Mouse (Mus musculus) heart, adult 18-20 months (tissue): Measurements from ENCODE around the gene Arih2. TPM values are rescaled to one million over a fixed set of nuclear protein-coding genes. Genes with fewer than 3 reads are reported as not detected.
"Not testable (repeated sequence)": the region's sequence is repeated elsewhere in the genome, so short reads cannot be mapped to it uniquely, and the experiment has no call there.

Experiments used
- DNase-seq, 2 experiments: peaks; one replicate each; pipeline ENCODE4 v3.0.0; 2021 to 2022; ENCODE audit warnings: mixed read lengths in 1 of 2
- total RNA-seq, 2 experiments: library from RNA; stranded (reverse); gene quantifications; 2 replicates each; pipeline ENCODE4 v1.2.3; 2021

Arih2 gene
- total RNA-seq, 2 experiments from 2014 or later, result 40.6 to 42.7 TPM

- DNase-seq, result peak in 1 of 2 experiments; percentile 11
These were observed 615 bp upstream of the Arih2 start for GRCm38 (mm10) chr9:108649561-108650440.

GRCm38 (mm10) chr9:108648166-108648565 lies 1.0 kb downstream of the Arih2 start:
- peak in 1 of 2 experiments; percentile 26 for DNase-seq

GRCm38 (mm10) chr9:108639825-108640224 lies 9.4 kb downstream of the Arih2 start:
- no peak for DNase-seq

- no peak for DNase-seq
These were observed 13.8 kb downstream of the Arih2 start for GRCm38 (mm10) chr9:108635415-108635814.

GRCm38 (mm10) chr9:108633846-108634245 lies 15.3 kb downstream of the Arih2 start:
- DNase-seq, result no peak

- DNase-seq, result no peak
These were observed 16.8 kb downstream of the Arih2 start for GRCm38 (mm10) chr9:108632375-108632774.

GRCm38 (mm10) chr9:108631631-108632256 lies 17.4 kb downstream of the Arih2 start:
- no peak for DNase-seq

GRCm38 (mm10) chr9:108630683-108631082 lies 18.5 kb downstream of the Arih2 start:
- no peak for DNase-seq

- no peak for DNase-seq
These were observed 21.0 kb downstream of the Arih2 start for GRCm38 (mm10) chr9:108628141-108628540.

GRCm38 (mm10) chr9:108626498-108626897 lies 22.7 kb downstream of the Arih2 start:
- peak; percentile 53 to 68 for DNase-seq

- DNase-seq, result no peak
These were observed 31.9 kb downstream of the Arih2 start for GRCm38 (mm10) chr9:108617301-108617700.

- DNase-seq, result no peak
These were observed 37.7 kb downstream of the Arih2 start for GRCm38 (mm10) chr9:108611488-108611887.

GRCm38 (mm10) chr9:108608889-108609288 lies 40.3 kb downstream of the Arih2 start:
- DNase-seq, result no peak

- not testable (repeated sequence) for DNase-seq
These were observed 41.3 kb downstream of the Arih2 start for GRCm38 (mm10) chr9:108607929-108608328.

GRCm38 (mm10) chr9:108601986-108602385 lies 47.2 kb downstream of the Arih2 start:
- DNase-seq, result no peak

GRCm38 (mm10) chr9:108600011-108600410 lies 49.2 kb downstream of the Arih2 start:
- DNase-seq, result no peak

GRCm38 (mm10) chr9:108599021-108599566 lies 50.1 kb downstream of the Arih2 start:
- DNase-seq, result no peak

GRCm38 (mm10) chr9:108596998-108597764 lies 52.0 kb downstream of the Arih2 start, which contains the start of gene P4htm:
P4htm (minus strand) TSS chr9:108597667.
- peak; percentile 77 to 81 for DNase-seq

- DNase-seq, result no peak
These were observed 54.8 kb downstream of the Arih2 start for GRCm38 (mm10) chr9:108594354-108594753.

- no peak for DNase-seq
These were observed 57.7 kb downstream of the Arih2 start for GRCm38 (mm10) chr9:108591462-108591861.

GRCm38 (mm10) chr9:108589229-108589628 lies 60.0 kb downstream of the Arih2 start:
- no peak for DNase-seq

- peak; percentile 79 to 87 for DNase-seq
These were observed 61.5 kb downstream of the Arih2 start for GRCm38 (mm10) chr9:108587571-108588180.
